Mouse (Mus musculus) lung, postnatal 0 days (tissue): ENCODE measurements at regions not wholly inside any gene's neighbourhood (a gene's known extent, or its start where the extent isn't known, plus 50 kb on each side); places are given as distances from the start of the nearest gene placed in this dataset.

ENCODE experiments used
- ATAC-seq: fragments of 200-750 bp; cut with Nextera tagmentation; 2 replicates; pipeline ENCODE4 v1.8.0; 2017; ENCODE audit warnings: moderate library complexity
- DNase-seq: peaks from one replicate; pipeline ENCODE4 v3.0.0-alpha.2; 2016; ENCODE audit warnings: low spot score
- H3K27ac ChIP-seq: fragments of 300-500 bp; sonication (generic); 2 replicates; pipeline ENCODE4 v1.5.1; 2014; ENCODE audit warnings: antibody characterized with exemption, mild to moderate bottlenecking, low read length, mixed read lengths
- H3K27me3 ChIP-seq: fragments of 300-500 bp; sonication (generic); replicated peaks from 2 replicates; pipeline ENCODE4 v1.6.1; 2014; ENCODE audit warnings: low read length, mixed read lengths; ENCODE audit not compliant: insufficient read depth
- H3K36me3 ChIP-seq: fragments of 300-500 bp; sonication (generic); 2 replicates; pipeline ENCODE4 v1.6.1; 2014; ENCODE audit warnings: low read length, mixed read lengths; ENCODE audit not compliant: insufficient read depth
- H3K4me1 ChIP-seq: fragments of 300-500 bp; sonication (generic); 2 replicates; pipeline ENCODE4 v1.6.1; 2014; ENCODE audit warnings: antibody characterized with exemption, low read depth, low read length, mixed read lengths; ENCODE audit not compliant: insufficient read depth
- H3K4me2 ChIP-seq: fragments of 300-500 bp; sonication (generic); replicated peaks from 2 replicates; pipeline ENCODE4 v1.6.1; 2014; ENCODE audit warnings: low read depth, mild to moderate bottlenecking, low read length, moderate library complexity, mixed read lengths
- H3K4me3 ChIP-seq: fragments of 300-500 bp; sonication (generic); 2 replicates; pipeline ENCODE4 v1.5.1; 2014; ENCODE audit warnings: low read depth, low read length
- H3K9ac ChIP-seq: fragments of 300-500 bp; sonication (generic); replicated peaks from 2 replicates; pipeline ENCODE4 v1.6.1; 2014; ENCODE audit warnings: low read depth, mild to moderate bottlenecking
- H3K9me3 ChIP-seq: fragments of 300-500 bp; sonication (generic); 2 replicates; pipeline ENCODE4 v1.6.1; 2016; ENCODE audit warnings: low read length, mixed read lengths
- CTCF ChIP-seq: IDR thresholded peaks from 2 replicates; pipeline ENCODE4 v1.5.1; 2016; ENCODE audit warnings: antibody characterized with exemption, mild to moderate bottlenecking
- EP300 ChIP-seq: IDR thresholded peaks from 2 replicates; pipeline ENCODE4 v1.6.1; 2016; ENCODE audit warnings: antibody characterized with exemption, mild to moderate bottlenecking, control low read depth
- WGBS: fragments of 180-500 bp; shearing (Covaris S2); extraction: QIAGEN DNeasy Blood & Tissue Kit; methylation state at CpG from one replicate; pipeline ENCODE4 v1.1.7; 2014; 5-methylcytosine and 5-hydroxymethylcytosine counted together

DNA sequence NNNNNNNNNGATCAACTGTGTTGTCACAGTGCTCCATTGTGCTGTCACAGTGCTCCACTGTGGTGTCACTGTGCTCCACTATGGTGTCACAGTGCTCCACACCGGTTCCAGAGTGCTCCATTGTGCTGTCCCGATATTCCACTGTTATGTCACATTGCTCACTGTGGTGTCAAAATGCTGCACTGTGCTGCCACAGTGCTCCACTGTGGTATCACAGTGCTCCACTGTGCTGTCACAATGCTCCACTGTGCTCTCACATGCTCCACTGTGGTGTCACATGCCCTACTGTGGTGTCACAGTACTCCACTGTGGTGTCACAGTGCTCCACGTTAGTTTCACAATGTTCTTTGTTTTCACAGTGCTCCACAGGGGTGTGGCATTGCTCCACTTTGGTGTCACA is 359.3 kb upstream of the Olfr161 start:
- H3K27me3 ChIP-seq: no peaks in the 10 kb centered on the region
- H3K9me3 ChIP-seq: peaks cover 30% of the 10 kb centered on the region
- H3K4me3 ChIP-seq: no peak overlapping the region
- no peak for DNase-seq
- H3K9ac ChIP-seq: no peak overlapping the region
- H3K27ac ChIP-seq: no peak overlapping the region
- whole genome bisulfite sequencing: 71% methylated on average over 3 of the region's 3 CpGs
- H3K36me3 ChIP-seq: no peaks in the 10 kb centered on the region
- no peak overlapping the region for H3K4me2 ChIP-seq
- TF ChIP-seq CTCF: no peak
- TF ChIP-seq EP300: no peak
- no peaks in the 10 kb centered on the region for H3K4me1 ChIP-seq
- ATAC-seq: peak; percentile 25; the same call in 1 of the 2 replicates

DNA sequence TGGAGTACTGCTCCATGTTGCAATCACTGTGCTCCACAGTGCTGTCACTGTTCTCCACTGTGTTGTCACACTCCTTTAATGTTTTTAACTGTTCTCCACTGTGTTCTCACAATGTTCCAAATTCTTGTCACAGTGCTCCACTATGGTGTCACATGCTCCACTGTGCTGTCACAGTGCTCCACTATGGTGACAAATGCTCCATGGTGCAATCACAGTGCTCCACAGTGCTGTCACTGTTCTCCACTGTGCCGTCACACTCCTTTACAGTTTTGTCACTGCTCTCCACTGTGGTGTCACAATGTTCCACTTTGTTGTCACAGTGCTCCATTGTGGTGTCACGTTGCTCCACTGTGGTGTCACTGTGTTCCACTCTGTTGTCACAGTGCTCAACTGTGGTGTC is 358.2 kb upstream of the Olfr161 start:
- ATAC-seq (no peak; the same call in 1 of the 2 replicates), DNase-seq (no peak)
- no peak overlapping the region for H3K9ac ChIP-seq
- no peak overlapping the region for H3K4me2 ChIP-seq
- no peak overlapping the region for H3K27ac ChIP-seq
- no peak overlapping the region for H3K4me3 ChIP-seq
- no peaks in the 10 kb centered on the region for H3K27me3 ChIP-seq
- no peaks in the 10 kb centered on the region for H3K36me3 ChIP-seq
- H3K4me1 ChIP-seq: no peaks in the 10 kb centered on the region
- WGBS: 41% methylated on average over 2 of the region's 2 CpGs
- peaks cover 33% of the 10 kb centered on the region for H3K9me3 ChIP-seq
- TF ChIP-seq CTCF: no peak
- TF ChIP-seq EP300: no peak

DNA sequence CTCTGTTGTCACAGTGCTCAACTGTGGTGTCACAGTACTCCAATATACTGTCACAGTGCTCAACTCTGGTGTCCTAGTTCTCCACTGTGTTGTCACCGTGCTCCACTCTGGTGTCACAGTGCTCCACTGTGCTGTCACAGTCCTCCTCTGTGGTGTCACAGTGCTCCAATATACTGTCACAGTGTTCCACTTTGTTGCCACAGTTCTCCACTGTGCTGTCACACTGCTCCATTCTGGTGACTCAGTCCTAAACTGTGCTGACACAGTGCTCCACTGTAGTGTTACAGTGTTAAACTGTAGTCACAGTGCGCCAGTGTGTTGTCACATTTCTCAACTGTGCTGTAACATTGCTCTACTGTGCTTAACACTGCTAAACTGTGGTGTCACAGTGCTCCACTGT is 356.8 kb upstream of the Olfr161 start:
- no peaks in the 10 kb centered on the region for H3K36me3 ChIP-seq
- no peaks in the 10 kb centered on the region for H3K27me3 ChIP-seq
- DNase-seq (no peak), ATAC-seq (peak; percentile 23)
- WGBS: 40% methylated on average over 2 of the region's 2 CpGs
- TF ChIP-seq EP300 (no peak), CTCF (no peak)
- no peak overlapping the region for H3K4me3 ChIP-seq
- peaks cover 35% of the 10 kb centered on the region for H3K9me3 ChIP-seq
- no peak overlapping the region for H3K4me2 ChIP-seq
- no peaks in the 10 kb centered on the region for H3K4me1 ChIP-seq
- no peak overlapping the region for H3K27ac ChIP-seq
- no peak overlapping the region for H3K9ac ChIP-seq

DNA sequence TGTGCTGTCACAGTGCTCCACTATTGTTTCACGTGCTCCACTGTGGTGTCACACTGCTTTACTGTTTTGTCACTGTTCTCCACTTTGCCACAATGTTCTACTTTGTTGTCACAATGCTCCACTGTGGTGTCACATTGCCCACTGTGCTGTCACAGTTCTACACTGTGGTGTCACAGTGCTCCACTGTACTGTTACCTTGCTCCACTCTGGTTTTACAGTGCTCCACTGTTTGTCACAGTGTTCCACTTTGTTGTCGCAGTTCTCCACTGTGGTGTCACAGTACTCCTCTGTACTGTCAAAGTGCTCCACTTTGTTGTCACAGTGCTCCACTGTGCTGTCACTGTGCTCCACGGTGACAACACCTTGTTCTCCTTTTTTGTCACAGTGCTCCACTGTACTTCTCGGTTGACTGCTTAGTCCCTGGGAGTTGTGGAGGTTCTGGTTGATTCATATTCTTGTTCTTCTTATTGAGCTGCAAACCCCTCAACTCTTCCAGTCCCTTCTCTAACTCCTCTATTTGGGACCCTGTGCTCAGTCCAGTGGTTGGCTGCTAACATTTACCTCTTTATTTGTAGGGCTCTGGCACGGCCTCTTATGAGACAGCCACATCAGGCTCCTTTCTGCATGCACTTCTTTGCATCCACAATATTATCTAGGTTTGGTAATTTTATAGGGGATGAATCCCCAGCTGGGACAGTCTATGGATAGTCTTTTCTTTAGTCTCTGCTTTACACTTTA is 349.7 kb upstream of the Olfr161 start:
- Histone ChIP-seq H3K4me3 (no peak overlapping the region), H3K27me3 (no peaks in the 10 kb centered on the region), H3K4me2 (no peak overlapping the region), H3K27ac (no peak overlapping the region), H3K9ac (no peak overlapping the region), H3K36me3 (no peaks in the 10 kb centered on the region), H3K9me3 (peaks cover 26% of the 10 kb centered on the region), H3K4me1 (no peaks in the 10 kb centered on the region)
- peak; percentile 6 for DNase-seq
- 0 out of 2 replicates have a peak, but pooled peaks have one; percentile 13 for ATAC-seq
- WGBS: 62% methylated on average over 5 of the region's 5 CpGs
- TF ChIP-seq CTCF (no peak), EP300 (no peak)

DNA sequence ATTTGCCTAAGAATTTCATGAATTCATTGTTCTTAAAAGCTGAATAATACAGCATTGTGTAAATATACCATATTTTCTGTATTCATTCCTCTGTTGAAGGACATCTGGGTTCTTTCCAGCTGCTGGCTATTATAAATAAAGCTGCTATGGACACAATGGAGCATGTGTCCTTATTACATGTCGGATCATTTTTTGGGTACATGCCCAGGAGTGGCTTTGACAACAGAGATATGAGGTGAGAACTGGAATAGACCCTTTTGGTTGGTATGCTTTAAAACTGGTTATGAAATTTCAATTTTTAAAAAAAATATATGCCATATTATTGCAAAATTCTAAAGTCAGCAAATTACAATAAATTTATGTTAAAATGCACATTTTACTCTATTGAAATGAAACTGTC is 348.9 kb upstream of the Olfr161 start:
- H3K9ac ChIP-seq: no peak overlapping the region
- DNase-seq (no peak), ATAC-seq (no peak)
- no peak overlapping the region for H3K4me3 ChIP-seq
- no peaks in the 10 kb centered on the region for H3K36me3 ChIP-seq
- H3K27ac ChIP-seq: no peak overlapping the region
- WGBS: 52% methylated on average over 1 of the region's 1 CpGs
- peaks cover 26% of the 10 kb centered on the region for H3K9me3 ChIP-seq
- no peaks in the 10 kb centered on the region for H3K4me1 ChIP-seq
- H3K4me2 ChIP-seq: no peak overlapping the region
- H3K27me3 ChIP-seq: no peaks in the 10 kb centered on the region
- TF ChIP-seq EP300: no peak
- no peak for TF ChIP-seq CTCF

DNA sequence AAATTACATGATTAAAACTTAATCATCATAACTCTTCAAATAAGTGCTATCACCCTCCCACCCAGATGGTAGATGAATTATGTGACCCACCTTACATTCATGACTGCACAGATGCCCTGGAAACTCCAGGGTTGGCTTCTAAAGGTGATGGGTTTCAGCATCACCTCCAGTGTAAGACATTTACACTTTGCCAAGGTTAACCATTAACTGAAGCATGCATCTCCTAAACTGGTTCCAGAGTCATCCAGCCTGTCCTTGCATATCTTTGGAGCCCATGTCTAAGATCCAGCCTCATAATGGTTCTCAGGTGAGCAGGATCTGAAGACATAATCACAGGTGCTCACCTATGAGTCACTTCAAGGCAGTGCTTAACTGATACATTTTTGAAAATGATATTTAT is 344.4 kb upstream of the Olfr161 start:
- no peak for DNase-seq
- H3K9ac ChIP-seq: no peak overlapping the region
- no peak overlapping the region for H3K4me2 ChIP-seq
- H3K27ac ChIP-seq: no peak overlapping the region
- no peaks in the 10 kb centered on the region for H3K4me1 ChIP-seq
- H3K4me3 ChIP-seq: no peak overlapping the region
- H3K36me3 ChIP-seq: no peaks in the 10 kb centered on the region
- TF ChIP-seq CTCF (no peak), EP300 (no peak)
- ATAC-seq: no peak
- peaks cover 19% of the 10 kb centered on the region for H3K9me3 ChIP-seq
- H3K27me3 ChIP-seq: no peaks in the 10 kb centered on the region
